Mouse (Mus musculus) brain, adult 2 months (tissue): ENCODE results near the gene Nell2.

Experiments used
- DNase-seq: peaks from one replicate; pipeline ENCODE4 v3.0.0; 2011; ENCODE audit warnings: low read depth, low spot score

Gene Nell2

DNA sequence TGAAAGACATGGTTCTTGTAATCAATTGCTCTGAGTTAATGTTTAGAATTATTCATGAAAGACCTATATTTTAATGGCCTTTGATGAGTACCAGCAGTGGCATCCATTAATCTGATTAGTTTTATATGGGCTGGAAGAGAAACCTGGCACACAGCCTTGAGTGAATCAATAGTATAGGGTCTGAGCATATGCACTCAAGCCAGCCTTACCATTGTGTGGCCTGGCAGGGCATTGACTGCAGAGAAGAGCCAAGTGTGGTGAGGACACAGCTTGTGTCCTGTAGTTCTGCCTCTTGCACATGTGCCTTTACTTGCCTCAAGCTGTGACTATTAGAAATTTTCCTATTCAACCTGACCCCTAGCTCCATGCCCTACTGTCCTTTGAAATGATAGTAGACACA, 426.8 kb downstream of the Nell2 start:
- no peak for DNase-seq

DNA sequence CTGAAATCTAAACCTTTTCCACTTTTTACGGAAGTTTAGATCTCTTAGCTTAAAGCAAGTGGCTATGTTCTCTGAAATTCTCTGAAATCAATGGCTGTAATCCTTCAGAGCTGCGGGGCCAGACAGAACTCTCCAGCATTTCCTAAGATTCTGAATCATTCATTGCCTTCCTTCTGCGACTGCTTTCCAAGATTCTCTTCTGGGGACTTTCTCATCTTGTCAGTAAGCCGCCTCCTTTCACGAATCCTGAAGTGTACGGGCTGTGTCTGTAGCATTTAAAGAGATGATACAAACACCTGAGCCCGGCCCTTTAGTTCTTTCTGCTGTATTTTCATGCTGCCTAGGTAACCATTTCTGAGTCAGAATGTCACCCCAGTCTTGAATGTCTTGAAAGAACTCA, 428.2 kb downstream of the Nell2 start:
- peak; percentile 58 for DNase-seq

DNA sequence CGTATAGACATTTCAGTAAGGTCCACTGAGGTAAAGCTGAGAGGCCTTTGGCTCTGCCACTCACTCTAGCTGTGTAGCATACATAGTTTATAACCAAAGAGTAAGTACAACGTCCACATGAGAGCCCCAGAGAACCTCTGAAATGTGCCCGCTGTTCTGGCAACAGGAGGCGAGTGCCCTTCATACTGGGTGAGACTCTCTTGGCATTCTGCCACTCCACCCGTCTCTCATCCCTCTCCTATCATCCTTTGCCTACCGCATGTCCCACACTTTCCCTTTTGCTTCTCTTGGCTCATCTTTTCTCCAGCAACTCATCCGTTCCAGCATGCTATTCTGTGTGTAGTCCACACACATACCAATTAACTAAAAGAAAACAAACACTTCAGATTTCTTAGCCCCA, 442.4 kb downstream of the Nell2 start:
- peak; percentile 54 for DNase-seq

DNA sequence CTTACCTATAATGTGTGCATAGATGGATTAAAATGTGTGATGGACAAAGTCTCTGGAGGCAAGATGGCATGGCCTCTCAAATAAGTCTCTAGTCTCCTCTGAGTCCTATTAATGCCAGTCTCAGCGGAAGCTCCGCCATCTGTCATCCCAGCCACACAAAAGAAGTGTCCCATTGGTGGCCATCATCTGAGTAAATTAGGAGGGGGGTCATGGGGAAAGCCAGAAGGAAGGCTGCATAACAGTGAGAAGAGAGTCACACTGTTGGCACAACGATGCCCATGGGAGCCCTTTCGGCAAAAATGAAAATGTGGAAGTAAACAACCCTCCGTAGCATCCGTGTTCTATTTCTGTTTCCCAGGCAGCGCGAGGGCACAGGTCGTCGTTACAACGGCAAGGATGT, 446.7 kb downstream of the Nell2 start:
- DNase-seq: no peak

DNA sequence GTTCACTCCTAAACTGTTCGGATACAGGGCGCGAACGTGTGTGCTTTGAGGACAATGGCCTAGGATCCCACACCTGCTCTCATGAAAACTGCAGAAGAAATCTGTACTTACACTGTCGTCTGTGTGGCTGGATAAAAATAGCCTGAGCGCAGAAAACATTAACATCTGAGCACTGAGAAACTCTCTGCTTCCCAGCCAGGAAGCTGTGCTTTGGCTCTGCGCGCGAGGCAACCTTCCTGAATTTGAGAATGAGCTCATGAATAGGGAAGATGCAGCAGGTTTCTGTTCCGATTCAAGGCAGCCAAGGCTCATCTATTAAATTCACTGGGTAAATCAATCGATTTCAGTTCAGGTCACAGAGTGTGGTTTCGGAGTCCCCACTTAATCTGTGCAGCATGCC, 453.0 kb downstream of the Nell2 start:
- DNase-seq: peak; percentile 87

DNA sequence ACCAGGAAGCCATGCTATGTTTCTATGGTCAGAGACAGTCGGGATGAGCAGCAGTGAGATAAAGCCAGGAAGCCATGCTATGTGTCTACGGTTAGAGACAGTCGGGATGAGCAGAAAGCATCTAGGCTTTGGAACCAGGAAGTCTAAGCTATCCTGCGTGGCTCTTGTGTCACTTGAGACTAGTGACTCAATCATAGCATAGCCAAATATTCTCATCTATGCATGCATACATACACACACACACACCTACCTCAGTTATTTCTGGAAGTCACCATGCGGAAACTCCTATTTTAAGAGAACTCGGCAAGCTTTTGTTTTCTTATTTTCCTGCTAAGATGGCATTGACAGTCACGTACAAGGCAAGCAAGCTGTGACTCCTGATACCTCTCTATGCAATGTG, 457.5 kb downstream of the Nell2 start:
- peak; percentile 63 for DNase-seq

DNA sequence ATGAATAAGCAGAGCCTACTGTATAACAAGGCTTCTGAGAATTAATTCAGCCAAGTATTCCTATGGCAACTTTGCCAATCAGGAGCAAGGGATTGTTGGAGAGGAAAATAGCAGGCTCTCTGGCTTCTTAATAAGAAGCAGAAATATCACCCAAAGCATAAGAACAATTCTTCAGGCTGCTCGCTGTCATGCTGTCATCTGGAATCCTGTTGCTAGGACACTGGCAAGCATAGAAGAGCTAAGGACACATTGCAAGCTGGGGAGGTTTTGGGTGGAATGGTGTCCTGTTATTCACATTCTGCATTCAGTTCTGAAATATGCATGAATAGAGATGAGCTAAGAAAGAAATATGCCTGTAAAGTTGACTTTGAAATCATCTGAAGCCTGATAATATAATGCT, 459.6 kb downstream of the Nell2 start:
- peak; percentile 78 for DNase-seq

DNA sequence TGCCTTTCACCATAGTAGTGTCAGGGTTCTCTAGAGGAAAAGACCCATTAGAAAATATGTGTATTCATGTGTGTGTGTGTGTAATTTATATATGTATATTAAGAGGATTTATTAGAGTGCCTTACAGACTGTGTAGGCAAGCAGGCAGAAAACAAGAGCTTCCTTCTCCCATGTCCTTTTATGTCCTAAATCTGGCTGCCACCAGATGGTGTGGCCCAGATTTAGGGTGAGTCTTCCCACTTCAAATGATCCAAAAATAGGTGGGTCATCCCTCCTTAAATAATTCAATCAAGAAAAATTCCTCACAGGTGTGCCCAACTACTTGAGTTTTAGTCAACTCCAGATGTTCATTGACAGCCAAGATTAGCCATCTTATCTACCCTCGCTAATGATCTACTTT, 460.3 kb downstream of the Nell2 start:
- DNase-seq: peak; percentile 85

DNA sequence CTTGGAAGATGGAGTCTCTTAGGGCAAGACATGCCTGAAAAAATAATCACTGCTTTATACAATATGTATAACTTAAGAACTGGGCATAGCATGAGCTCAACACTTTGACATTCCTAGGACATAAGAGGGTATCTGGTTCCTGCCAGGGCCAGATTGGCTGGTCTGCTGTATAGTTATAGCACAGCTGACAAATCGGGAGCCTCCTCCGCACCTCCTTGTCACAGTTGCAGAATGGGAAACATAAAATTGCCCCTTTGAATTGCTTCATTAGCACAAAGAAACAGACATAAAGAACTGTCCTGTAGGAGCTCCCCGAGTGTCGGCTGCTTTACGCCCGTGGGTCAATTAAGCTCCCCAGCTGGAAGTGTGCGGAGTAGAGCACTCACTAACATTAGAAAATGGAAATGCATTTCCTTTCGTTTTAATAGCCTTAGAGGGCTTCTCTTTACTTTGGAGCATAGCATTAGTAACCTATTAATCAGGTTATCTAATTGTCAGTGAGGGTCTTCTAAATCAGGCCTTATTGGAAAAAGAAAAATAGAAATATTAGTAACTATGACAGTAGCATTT, 473.2 kb downstream of the Nell2 start:
- peak; percentile 35 for DNase-seq

DNA sequence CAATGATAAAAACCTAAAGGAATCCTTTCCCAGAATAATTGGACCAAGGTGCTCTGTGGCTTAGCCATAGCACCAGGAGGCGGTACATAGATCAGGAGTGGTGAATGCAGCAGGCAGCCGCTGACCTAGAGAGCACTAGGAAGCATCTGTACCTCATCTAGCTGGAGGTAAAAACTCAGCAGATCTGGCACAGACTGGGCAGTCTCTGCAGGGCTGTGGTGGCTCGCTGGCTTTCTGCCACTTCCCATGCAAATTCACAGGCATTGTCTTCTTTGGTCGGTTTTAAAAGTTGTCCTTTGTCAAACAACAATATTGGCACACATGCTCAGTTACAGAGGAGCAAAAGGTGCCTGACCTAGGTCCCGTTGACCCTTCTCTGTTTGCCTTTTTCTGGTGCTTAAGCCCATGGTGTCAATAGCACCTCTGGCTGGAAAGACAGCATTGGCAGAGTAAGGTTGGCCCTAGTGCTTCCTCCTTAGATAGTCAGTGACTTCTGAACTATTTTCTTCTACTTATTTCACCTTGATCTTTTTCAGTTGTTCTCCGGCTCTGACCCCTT, 479.1 kb downstream of the Nell2 start:
- DNase-seq: peak; percentile 66

DNA sequence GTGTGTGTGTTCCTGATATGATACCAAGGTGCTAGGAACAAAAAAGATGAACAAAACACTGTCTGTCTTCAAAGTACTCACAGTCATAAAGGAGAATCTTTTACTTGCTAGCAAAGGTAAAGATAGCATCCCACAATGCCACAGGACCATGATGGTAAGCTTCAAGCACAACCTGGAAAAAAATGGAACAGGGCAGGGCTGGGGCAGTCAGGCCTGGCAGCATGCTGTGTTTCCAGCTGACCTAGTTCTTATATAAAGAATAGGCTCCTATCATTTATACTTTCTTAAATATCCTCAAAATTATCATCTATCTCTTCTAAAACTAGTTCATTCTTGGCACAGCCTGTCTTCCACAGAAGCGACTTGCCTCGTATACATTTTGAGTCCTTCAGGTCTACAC, 480.9 kb downstream of the Nell2 start:
- DNase-seq: peak; percentile 55

DNA sequence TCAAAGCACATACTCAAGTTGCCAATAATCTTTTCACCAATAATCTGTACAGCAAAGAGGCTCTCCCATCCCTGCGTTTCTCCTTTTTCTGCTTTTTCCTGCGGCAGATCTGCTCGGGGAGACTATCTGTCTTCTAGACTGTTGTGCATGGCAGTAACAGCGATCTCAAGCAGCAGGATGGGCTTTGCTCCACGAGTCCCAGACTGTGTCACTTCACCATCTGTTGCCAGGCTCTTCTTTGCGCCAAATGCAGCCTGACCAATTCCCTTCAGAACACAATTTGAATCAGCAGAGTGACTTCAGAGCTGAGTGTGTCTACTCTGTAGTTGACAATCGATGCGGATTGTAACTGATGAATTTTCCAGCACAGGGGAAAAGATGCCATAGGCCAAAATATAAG, 484.3 kb downstream of the Nell2 start:
- peak; percentile 97 for DNase-seq

DNA sequence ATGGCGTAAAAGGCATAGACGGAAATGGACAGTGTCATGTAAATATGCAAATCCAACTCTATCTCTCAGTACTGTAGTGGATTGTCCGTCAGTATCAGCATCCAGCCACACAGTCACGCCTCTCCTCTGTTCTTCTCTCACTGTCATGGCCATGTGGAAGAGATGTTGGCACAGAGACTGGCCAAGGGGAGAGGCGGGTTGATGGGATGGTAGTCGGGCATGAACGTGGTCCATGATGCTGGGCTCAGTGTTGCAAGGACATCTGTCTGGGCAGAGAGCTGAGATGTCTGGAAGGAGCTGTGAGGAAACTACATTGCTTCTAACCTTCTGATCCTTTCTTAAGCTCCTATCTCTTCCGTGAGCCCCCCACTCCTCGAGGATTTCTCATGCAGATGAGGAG, 485.9 kb downstream of the Nell2 start:
- DNase-seq: no peak

DNA sequence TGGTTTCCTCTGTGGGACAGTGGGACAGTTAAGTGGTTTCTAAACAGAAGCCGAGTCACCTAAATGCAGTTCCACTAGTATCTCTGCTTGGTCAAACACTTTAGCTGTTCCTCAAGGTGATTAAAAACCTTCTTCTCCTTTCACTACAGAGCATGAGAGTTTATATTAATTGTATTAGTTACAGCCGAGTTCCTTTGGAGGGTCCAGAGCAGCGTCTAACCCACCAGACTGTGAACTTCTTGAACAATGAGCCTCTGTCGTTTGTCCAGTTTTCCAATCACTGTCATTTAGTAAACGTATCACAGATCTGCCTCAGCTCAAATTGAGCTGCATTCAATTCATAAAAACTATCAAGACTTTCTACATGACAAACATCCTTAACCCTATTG, 498.9 kb downstream of the Nell2 start:
- DNase-seq: no peak

DNA sequence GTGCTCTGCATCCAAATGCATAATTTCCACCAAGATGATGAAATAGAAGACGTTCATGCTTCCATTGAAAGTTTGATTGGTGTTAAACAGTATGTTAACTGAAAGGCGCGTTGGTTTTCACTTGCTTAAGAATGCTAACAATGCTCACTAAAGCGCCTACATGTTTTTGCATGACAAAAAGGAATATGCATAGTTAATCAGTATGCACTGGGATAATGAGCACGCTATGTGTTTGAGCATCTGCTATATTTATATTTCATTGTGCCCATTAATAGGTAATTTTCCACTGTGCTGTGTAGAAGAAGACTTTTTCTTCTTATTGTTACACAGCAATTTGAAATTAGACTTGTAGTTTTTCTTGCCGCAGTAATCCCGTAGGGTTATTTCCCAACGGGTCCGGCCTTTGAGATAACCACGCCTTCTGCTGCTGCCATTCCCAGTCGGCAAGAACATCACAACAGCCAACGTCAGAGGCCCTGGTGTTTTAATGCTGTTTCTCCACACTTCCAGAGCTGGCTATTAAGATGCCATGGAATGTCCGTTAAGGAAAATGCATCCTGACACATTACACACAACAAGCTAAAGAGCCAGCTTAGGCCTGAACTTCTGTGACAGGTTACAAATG, 499.4 kb downstream of the Nell2 start:
- DNase-seq: no peak
